ENCODE assay signal across 13 mouse cellular contexts in the genomic region with DNA sequence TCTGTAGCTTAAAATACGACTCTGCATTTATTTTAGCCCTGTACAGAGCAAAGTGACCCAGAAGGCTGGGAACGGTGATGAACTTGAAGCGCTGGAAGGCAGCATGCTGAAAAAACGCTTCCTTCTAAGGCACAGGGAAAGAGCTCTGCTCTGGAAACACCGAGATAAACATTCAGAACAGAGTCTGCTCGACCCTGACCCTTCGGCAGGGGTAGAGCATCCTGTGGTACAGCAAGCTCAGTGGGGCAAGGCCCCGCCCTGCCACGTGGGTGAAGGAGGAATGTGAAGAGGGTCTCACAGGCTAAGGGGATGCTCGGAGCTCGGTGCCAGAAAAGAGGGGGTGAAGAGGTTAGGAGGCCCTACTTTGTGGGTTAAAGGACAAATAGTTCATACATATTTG. TPM values are rescaled to one million over a fixed set of nuclear protein-coding genes. Genes with fewer than 3 reads are reported as not detected.
DNase-seq lines count a peak whose midpoint lies in the region; ATAC-seq and TF ChIP-seq lines count a peak whose summit lies in the region.
"Had no signal": no experiment of that assay in that cellular context is flagged by ENCODE, and none has a peak within 500 bp of the region (broad histone marks: within the 10 kb centered on the region; RNA-seq: fewer than 3 reads in every experiment).

No protein-coding gene starts in this region.

- H3K4me1 ChIP-seq in heart, embryonic 14.5 days (ENCODE audit: control insufficient read depth in 2 of 2, insufficient read depth in 2 of 2, low read length in 2 of 2) = peaks cover 17 to 31% of the 10 kb centered on the region in 2 experiments
- H3K4me1 ChIP-seq in heart, adult 2 months (ENCODE audit: control insufficient read depth, insufficient read depth, low read length) = peaks cover 5% of the 10 kb centered on the region; the same call in 1 of the 2 replicates
- H3K4me1 ChIP-seq in megakaryocyte, embryonic 14.5 days = peaks cover 51% of the 10 kb centered on the region
- H3K4me1 ChIP-seq in limb, embryonic 15.5 days = peaks cover 13% of the 10 kb centered on the region

- intact Hi-C loops in heart, adult 2 months (cut with DNase I) = loop anchor here (5.0 kb wide), 1 partner anchor 56 kb away; no protein-coding TSS in a partner anchor

- peak overlapping the region; percentile 40; the same call in 1 of the 2 replicates for H3K9ac ChIP-seq in heart, embryonic 14.5 days (ENCODE audit: low read length)
- no peak overlapping the region for H3K9ac ChIP-seq in heart, adult 2 months (ENCODE audit: low read depth, low read length)
- H3K9ac ChIP-seq in limb, embryonic 15.5 days = no peak overlapping the region
- H3K9ac ChIP-seq: midbrain, embryonic 12.5 days had no signal

- no peak for TF ChIP-seq POLR2A in heart, adult 2 months (IDR thresholded peaks at IDR 0.05; ENCODE audit: insufficient read depth, low read depth, low read length)

- TF ChIP-seq CTCF in heart, adult 2 months (IDR thresholded peaks at IDR 0.05) = no peak

- no peak for TF ChIP-seq EP300 in heart, adult 2 months (IDR thresholded peaks at IDR 0.05; ENCODE audit: insufficient read depth, low read depth, low read length)

- no peaks in the 10 kb centered on the region for H3K36me3 ChIP-seq in heart, embryonic 14.5 days (ENCODE audit: control insufficient read depth, insufficient read depth, low read length)
- H3K36me3 ChIP-seq in heart, adult 2 months (ENCODE audit: control insufficient read depth, insufficient read depth, low read length) = no peaks in the 10 kb centered on the region
- no peaks in the 10 kb centered on the region for H3K36me3 ChIP-seq in megakaryocyte, embryonic 14.5 days (replicated peaks; ENCODE audit: low read length)
- H3K36me3 ChIP-seq in limb, embryonic 15.5 days = no peaks in the 10 kb centered on the region
- H3K36me3 ChIP-seq: midbrain, embryonic 12.5 days had no signal

- H3K9me3 ChIP-seq in heart, embryonic 14.5 days (ENCODE audit: control insufficient read depth, low read length) = no peaks in the 10 kb centered on the region
- no peaks in the 10 kb centered on the region for H3K9me3 ChIP-seq in megakaryocyte, embryonic 14.5 days
- H3K9me3 ChIP-seq in limb, embryonic 15.5 days = no peaks in the 10 kb centered on the region
- H3K9me3 ChIP-seq: midbrain, embryonic 12.5 days had no signal

- WGBS in heart, embryonic 14.5 days = 11% methylated on average over 11 of the region's 11 CpGs
- WGBS in heart, adult 2 months = 31% methylated on average over 11 of the region's 11 CpGs
- 29% methylated on average over 11 of the region's 11 CpGs for WGBS in limb, embryonic 15.5 days

- DNase-seq in heart, adult 2 months = no peak
- peak; percentile 67 for DNase-seq in yolk sac, embryonic 10.5 days (ENCODE audit: low spot score)
- no peak for DNase-seq in gastrocnemius, postnatal 25 days
- DNase-seq: retina, postnatal 1 day; thymus, adult 18-20 months had no signal

- peak overlapping the region; percentile 15 to 83; a peak in 2 of 4 replicates for H3K4me3 ChIP-seq in heart, embryonic 14.5 days (ENCODE audit: control insufficient read depth in 1 of 2, insufficient read depth in 1 of 2, low read depth in 1 of 2, low read length in 2 of 2)
- H3K4me3 ChIP-seq in heart, adult 2 months = no peak overlapping the region; the same call in 1 of the 2 replicates
- peak overlapping the region; percentile 72 for H3K4me3 ChIP-seq in megakaryocyte, embryonic 14.5 days (replicated peaks)
- peak overlapping the region; percentile 78; the same call in 1 of the 2 replicates for H3K4me3 ChIP-seq in limb, embryonic 15.5 days

- no peak for ATAC-seq in heart, embryonic 14.5 days (ENCODE audit: insufficient number of reproducible peaks, insufficient read depth, low FRiP score, low read depth)
- no peak for ATAC-seq in megakaryocyte, adult 5-6 weeks (ENCODE audit: poor library complexity, severe bottlenecking)
- ATAC-seq in limb, embryonic 15.5 days (ENCODE audit: insufficient number of reproducible peaks, low FRiP score, low TSS enrichment, low read depth) = no peak
- ATAC-seq in frontal cortex, adult (ENCODE audit: low TSS enrichment) = no peak
- ATAC-seq: activated CD4-positive, CD25-positive, alpha-beta regulatory T cell, adult 4 months; inflammation-experienced regulatory T-cells, adult 6 months had no signal

- no peaks in the 10 kb centered on the region for H3K27me3 ChIP-seq in heart, embryonic 14.5 days (ENCODE audit: control insufficient read depth, insufficient read depth, low read length)
- H3K27me3 ChIP-seq in heart, adult 2 months (ENCODE audit: control insufficient read depth, insufficient read depth, low read length) = no peaks in the 10 kb centered on the region
- H3K27me3 ChIP-seq in megakaryocyte, embryonic 14.5 days (replicated peaks) = peaks cover 4% of the 10 kb centered on the region
- H3K27me3 ChIP-seq in limb, embryonic 15.5 days = no peaks in the 10 kb centered on the region

- peak overlapping the region; percentile 87 for H3K4me2 ChIP-seq in heart, embryonic 14.5 days (ENCODE audit: low read length)
- H3K4me2 ChIP-seq in limb, embryonic 15.5 days = peak overlapping the region; percentile 25

- H3K79me2 ChIP-seq in heart, adult 2 months (replicated peaks; ENCODE audit: control insufficient read depth, insufficient read depth, low read length) = peaks cover 2% of the 10 kb centered on the region

- peak overlapping the region; percentile 41 to 79; a peak in 3 of 4 replicates for H3K27ac ChIP-seq in heart, embryonic 14.5 days (replicated peaks in 1 of 2; ENCODE audit: control insufficient read depth in 1 of 2, insufficient read depth in 1 of 2, low read depth in 2 of 2, low read length in 2 of 2)
- no peak overlapping the region for H3K27ac ChIP-seq in heart, adult 2 months
- H3K27ac ChIP-seq in limb, embryonic 15.5 days = peak overlapping the region; percentile 17; the same call in 1 of the 2 replicates
- H3K27ac ChIP-seq: midbrain, embryonic 12.5 days had no signal

RNA-seq across cellular contexts. Expression of a gene that starts 1.6 kb away (rescaled TPM):
- polyA plus RNA-seq in heart, embryonic 14.5 days (2014; fragmentation: Nextera tagmentation; extraction: Ambion mirVana) = 9.8 and 10.7 TPM in 2 replicates
- total RNA-seq in heart, adult 2 months (2021) = 1 to 10 TPM; 8.1 to 9.8 TPM
- polyA plus RNA-seq in heart, adult 2 months (2012; rRNA removed) = 7.1 and 9.6 TPM in 2 replicates
- 0.70 and 2.0 TPM in 2 replicates for polyA plus RNA-seq in megakaryocyte, embryonic 14.5 days (2012; ENCODE audit: insufficient read depth, low replicate concordance)
- 5.4 and 7.2 TPM in 2 replicates for total RNA-seq in megakaryocyte, adult 5-6 weeks (2015)
- total RNA-seq in megakaryocyte, adult 5-6 weeks (2017) = 9.7 and 11.1 TPM in 2 replicates
- polyA plus RNA-seq in limb, embryonic 15.5 days (2015; fragmentation: Nextera tagmentation; extraction: Ambion mirVana) = 22.9 and 23.8 TPM in 2 replicates
- total RNA-seq in gastrocnemius, postnatal 25 days (2021) = 1 to 10 TPM; 7.9 to 10.0 TPM

RNA-seq across cellular contexts. Expression of a gene that starts 48.0 kb away (rescaled TPM):
- 0.46 and 0.91 TPM in 2 replicates for polyA plus RNA-seq in heart, embryonic 14.5 days (2014; fragmentation: Nextera tagmentation; extraction: Ambion mirVana)
- under 1 TPM in 1 of 2 experiments, not detected in 1; 0.31 TPM for total RNA-seq in heart, adult 2 months (2021)
- 0.18 and 0.47 TPM in 2 replicates for polyA plus RNA-seq in heart, adult 2 months (2012; rRNA removed)
- not detected in 2 replicates for polyA plus RNA-seq in megakaryocyte, embryonic 14.5 days (2012; ENCODE audit: insufficient read depth, low replicate concordance)
- 0.16 TPM in 1 of 2 replicates, not detected in the other for total RNA-seq in megakaryocyte, adult 5-6 weeks (2015)
- total RNA-seq in megakaryocyte, adult 5-6 weeks (2017) = 0.20 and 0.77 TPM in 2 replicates
- polyA plus RNA-seq in limb, embryonic 15.5 days (2015; fragmentation: Nextera tagmentation; extraction: Ambion mirVana) = 0.18 TPM in 1 of 2 replicates, not detected in the other
- total RNA-seq in gastrocnemius, postnatal 25 days (2021) = not detected
- polyA plus RNA-seq: inflammation-experienced regulatory T-cells, adult 6 months had no signal
